Mouse (Mus musculus): ENCODE results near the gene Zfp799.
"Not testable (repeated sequence)": the region's sequence is repeated elsewhere in the genome, so short reads cannot be mapped to it uniquely, and the experiment has no call there.

Zfp799 gene

GRCm38 (mm10) chr17:32829540-32830417, at the start of gene Zfp799:
Gene Zfp799, minus strand, starts transcription at chr17:32830261.
- peak; percentile 71 to 78 for DNase-seq

GRCm38 (mm10) chr17:32878773-32879172, 48.7 kb upstream of the Zfp799 start:
- no peak for DNase-seq

DNA sequence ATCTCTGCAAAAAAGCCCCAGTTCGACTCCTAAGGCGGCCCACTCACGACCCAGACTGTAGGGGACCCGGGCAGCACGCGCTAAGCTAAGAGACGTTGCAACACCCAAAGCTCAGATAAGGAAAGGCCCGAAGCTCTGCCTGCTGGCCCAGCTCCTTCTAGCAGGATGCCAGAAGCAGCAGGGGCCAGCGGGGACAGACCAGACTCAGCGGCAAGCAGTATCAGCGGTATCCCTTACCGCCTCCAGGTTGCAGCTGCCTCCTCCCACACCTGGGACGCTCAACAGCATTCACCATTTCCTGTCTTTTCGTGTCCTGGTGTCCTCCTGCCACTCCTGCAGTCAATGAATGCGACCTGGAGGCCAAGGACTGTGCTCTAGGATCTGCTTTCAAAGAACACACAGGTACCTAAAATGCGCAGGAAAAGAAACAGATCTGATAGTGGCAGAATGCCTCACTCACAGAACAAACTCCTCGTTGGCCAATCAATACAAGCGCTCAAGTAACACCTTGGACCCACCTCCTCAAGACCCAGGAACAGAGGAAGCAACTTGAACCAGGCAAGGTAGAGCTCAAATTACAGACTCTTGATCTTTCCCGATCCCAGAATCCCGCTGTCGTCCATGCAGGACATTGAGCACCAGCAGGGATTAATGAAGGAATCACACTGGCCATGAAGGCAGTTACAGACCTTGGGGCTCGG, 47.6 kb upstream of the Zfp799 start:
- no peak for DNase-seq

DNA sequence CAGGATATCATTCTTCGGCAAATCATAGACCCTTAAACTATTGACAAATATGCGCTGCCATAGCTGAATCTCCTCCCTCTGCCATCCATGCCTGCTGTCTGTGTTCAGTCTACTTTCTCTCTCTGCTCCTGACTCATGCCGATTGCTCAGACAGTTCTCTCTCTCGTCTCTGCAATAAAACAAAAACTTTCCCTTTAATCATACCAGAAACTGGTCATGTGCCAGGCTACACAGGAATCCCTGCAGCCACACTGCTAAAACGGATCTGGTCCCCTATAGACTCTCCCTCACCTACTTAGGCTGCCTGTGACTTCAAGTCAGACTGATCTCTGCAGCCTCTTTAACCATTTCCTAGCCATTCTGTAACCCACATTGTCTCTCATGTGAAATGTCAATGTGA, 42.6 kb upstream of the Zfp799 start:
- no peak for DNase-seq

GRCm38 (mm10) chr17:32872091-32872490, 42.0 kb upstream of the Zfp799 start:
- DNase-seq: no peak

- no peak for DNase-seq
These were observed 41.4 kb upstream of the Zfp799 start for GRCm38 (mm10) chr17:32871483-32871882.

DNA sequence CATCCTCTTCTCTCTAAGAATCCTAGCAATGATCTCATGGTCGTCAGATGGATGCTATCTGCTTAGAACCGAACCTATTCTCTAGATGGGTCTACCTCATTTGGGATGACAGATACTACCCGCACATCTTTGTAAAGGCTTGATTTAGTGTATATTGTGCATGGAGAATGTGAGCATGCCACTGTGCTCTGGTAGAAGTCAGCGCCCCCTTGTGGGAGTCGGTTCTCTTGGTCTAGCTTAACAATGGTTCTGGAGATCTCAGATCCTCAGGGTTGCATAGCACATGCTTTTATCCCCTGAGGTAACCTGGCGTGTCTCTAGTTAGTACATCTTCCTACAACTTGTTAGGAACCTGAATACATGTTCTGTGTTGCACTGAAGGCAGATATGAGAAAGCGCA, 37.2 kb upstream of the Zfp799 start:
- DNase-seq: not testable (repeated sequence)

DNA sequence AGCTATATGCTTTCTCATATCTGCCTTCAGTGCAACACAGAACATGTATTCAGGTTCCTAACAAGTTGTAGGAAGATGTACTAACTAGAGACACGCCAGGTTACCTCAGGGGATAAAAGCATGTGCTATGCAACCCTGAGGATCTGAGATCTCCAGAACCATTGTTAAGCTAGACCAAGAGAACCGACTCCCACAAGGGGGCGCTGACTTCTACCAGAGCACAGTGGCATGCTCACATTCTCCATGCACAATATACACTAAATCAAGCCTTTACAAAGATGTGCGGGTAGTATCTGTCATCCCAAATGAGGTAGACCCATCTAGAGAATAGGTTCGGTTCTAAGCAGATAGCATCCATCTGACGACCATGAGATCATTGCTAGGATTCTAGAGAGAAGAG, 26.7 kb upstream of the Zfp799 start:
- not testable (repeated sequence) for DNase-seq

- DNase-seq: no peak
These were observed 21.5 kb upstream of the Zfp799 start for GRCm38 (mm10) chr17:32851581-32851980.

DNA sequence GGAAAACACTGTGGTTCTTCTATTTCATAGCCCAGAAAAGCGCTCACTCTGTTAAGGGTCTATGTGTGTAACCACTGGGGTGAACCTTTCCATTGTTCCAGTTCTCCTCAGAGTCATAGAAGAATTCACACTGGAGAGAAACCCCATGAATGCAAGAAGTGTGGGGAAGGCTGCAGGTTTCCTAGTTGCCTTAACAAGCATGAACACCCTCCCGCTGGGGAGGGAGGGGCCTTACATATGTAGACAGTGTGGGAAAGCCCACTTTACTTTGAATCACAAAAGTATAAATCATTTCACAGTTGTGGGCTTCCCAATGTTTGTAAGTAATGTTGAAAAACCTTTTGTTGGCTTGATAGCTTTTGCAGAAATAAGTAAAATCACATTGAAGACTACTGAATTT, 11.3 kb upstream of the Zfp799 start:
- DNase-seq: no peak

- peak in 1 of 2 experiments; percentile 25 for DNase-seq
These were observed 9.2 kb upstream of the Zfp799 start for GRCm38 (mm10) chr17:32839083-32839802.

- no peak for DNase-seq
These were observed 339 bp upstream of the Zfp799 start for GRCm38 (mm10) chr17:32830418-32830782.

DNA sequence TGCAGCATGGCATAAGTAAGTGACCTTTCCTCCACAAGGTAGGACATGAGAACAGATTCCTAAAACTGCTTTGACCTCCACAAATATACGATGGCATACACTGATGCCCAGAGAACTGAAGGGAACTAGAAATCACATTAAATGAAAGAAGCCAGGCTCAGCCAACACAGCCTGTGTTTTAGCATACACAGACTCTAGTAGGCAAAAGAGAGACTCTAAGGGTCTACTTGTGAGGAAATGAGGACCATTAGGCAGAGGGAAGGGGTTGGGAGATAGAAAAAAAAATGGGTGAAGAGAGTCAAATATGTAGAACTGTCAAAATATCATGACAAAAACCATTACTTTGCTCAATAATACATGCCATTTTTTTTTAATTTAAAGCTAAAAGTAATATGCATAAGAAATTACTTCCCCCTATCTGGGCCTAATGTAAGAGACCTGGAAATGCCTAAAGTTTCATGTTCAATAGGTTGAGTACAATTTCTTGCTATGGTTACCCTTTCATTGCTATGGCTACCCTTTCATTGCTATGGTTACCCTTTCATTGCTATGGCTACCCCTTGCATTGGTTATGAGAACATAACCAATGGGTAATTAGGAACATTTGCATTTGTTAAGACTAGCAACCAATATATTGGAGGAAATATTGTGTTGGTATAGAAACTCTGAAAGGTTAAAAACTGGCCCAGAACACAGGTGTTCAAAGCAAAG, 13.8 kb downstream of the Zfp799 start:
- no peak for DNase-seq

- no peak for DNase-seq
These were observed 15.9 kb downstream of the Zfp799 start for GRCm38 (mm10) chr17:32814136-32814535.

DNA sequence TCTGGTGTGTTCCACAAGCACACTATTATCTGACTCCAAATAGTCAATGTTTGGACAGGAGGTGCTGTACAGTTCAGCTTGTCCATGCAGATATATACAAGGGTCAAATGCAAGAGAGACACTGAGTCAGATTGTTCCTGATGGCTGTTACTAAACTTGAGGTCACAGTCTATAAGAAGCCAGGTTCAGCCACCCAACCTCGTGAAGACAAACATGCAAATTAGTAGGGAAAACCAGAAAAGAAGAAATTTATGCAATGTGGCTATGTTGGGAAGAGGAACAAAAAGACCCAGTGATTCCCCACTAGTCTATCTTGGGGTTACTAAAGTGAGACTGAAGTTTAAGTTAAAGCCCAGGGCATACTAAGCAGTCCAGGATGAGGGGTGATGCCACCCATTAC, 19.4 kb downstream of the Zfp799 start:
- no peak for DNase-seq

GRCm38 (mm10) chr17:32809544-32810374, 20.3 kb downstream of the Zfp799 start, which contains the start of gene Zfp811:
Gene Zfp811, minus strand, starts transcription at chr17:32809931.
- DNase-seq: peak; percentile 24 to 31

- DNase-seq: no peak
These were observed 21.1 kb downstream of the Zfp799 start for GRCm38 (mm10) chr17:32808921-32809320.

- no peak for DNase-seq
These were observed 40.8 kb downstream of the Zfp799 start for GRCm38 (mm10) chr17:32789244-32789643.

DNA sequence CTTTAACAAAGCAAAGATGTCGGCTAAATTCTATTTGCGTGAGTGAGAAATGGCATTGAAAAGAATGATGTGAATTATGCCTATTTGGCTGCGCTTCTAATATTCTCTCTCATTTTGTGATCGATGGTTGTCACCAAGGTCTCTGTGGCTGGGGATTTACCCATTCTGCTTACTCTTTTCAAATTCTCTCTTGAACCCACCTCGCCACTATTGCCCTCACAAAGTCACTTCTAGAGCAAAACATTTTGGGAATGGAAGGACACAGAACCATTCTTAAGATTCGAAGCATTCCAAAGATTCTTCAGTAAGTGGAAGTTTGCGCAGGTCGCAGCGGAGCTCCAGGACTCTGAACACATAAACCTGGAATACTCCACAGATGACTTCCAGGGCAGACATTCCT, 41.5 kb downstream of the Zfp799 start:
- no peak for DNase-seq

- peak; percentile 87 to 90 for DNase-seq
These were observed 41.9 kb downstream of the Zfp799 start, which contains the start of gene Zfp871 for GRCm38 (mm10) chr17:32788094-32788559. Gene Zfp871, minus strand, starts transcription at chr17:32788287.

DNA sequence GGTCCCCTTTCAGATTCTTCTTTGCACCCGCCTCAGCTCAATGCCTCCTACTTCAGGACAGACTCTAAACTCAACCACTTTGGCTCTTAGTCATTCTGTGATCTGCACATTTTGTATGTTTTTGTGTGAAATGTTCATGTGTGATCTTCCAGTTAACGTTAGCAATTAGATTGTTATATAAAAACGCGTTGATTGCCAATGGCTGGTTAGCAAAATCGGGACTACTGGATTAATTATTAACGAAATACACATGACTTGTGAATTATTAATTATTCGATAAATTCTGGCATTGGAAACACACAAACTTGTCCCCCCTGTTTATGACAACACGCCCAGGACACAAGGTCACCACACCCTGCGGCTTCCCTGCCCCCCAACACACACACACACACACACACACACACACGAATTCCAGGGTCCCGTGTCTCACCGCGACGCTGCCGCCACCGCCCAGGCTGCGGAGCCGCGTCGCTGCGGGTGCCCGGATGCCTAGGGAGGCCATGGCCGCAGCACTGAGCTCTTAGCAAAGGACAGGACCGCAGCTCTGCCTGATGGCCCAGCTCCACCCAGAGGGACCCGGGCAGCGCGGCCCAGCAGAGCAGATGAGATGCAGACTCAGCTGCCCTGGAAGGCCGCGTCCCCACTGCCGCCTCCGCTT, 42.5 kb downstream of the Zfp799 start:
- no peak for DNase-seq
